Mouse (Mus musculus): ENCODE data around the gene Slc35e3.

The Slc35e3 gene

DNA sequence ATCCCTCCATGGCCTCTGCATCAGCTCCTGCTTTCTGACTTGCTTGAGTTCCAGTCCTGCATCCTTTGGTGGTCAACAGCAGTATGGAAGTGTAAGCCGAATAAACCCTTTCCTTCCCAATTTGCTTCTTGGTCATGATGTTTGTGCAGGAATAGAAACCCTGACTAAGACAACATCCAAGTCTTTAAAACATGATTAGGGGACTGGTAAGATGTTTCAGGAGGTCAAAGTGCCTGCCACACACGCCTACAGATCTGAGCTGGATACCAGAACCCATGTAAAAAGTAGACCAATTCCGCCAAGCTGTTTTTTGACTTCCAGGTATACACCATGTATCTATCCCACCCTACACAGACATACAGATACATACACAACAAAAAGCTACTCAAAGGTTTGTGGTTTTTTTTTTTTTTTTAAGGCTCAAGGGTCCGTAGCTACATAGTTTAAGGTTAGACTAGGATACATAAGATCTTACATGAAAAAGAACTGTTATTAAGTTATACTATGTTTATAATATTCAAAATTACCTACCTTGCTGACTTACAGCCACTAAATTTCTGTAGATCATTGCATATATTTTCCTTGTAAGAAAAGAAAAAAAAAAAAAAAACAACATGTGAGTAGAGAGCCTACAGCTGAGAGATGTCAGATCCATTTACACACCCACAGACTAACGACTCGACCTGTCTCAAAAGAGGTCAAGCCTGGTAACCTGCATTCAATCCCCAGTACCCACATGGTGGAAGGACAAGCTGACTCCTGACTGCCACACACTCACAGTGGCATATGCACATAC, 44.9 kb downstream of the Slc35e3 start:
- no peak for DNase-seq (ENCODE audit: extremely low spot score, low spot score)

DNA sequence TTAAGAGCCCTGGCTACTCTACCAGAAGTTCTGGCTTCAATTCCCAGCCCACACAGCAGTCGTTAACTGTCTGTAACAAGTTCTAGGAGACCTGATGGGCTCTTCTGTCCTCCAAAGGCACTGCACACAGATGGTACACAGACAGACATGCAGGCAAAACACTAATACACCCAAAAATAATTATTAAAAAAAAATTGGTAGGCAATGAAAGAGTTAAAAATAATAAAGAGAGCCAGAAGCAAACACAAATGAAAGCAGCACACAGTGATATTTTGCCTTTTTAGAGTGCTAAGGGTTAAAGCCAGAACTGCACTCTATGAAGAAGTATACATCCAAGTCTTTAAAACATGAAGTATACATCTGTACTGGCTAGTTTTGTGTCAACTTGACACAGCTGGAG, 45.7 kb downstream of the Slc35e3 start:
- no peak for DNase-seq (ENCODE audit: extremely low spot score, low spot score)

DNA sequence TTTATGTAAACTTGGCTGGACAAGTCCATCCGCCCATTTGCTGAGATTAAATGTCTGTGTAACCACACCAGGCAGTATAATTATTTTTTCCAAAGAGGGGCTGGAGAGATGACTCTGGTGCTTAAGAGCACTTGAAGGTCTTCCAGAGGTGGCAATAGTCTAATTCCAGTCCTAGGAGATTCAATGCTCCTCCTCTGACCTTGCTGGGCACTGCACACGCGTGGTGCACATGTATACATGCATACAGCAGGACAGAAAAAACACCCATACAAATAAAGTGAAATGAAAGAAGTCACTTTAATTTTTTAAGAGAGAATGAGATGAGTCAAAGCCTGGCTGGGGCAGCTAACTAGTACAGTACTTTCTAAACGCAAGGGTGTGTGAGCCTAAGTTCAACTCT, 46.3 kb downstream of the Slc35e3 start:
- DNase-seq (ENCODE audit: extremely low spot score, low spot score) = no peak

DNA sequence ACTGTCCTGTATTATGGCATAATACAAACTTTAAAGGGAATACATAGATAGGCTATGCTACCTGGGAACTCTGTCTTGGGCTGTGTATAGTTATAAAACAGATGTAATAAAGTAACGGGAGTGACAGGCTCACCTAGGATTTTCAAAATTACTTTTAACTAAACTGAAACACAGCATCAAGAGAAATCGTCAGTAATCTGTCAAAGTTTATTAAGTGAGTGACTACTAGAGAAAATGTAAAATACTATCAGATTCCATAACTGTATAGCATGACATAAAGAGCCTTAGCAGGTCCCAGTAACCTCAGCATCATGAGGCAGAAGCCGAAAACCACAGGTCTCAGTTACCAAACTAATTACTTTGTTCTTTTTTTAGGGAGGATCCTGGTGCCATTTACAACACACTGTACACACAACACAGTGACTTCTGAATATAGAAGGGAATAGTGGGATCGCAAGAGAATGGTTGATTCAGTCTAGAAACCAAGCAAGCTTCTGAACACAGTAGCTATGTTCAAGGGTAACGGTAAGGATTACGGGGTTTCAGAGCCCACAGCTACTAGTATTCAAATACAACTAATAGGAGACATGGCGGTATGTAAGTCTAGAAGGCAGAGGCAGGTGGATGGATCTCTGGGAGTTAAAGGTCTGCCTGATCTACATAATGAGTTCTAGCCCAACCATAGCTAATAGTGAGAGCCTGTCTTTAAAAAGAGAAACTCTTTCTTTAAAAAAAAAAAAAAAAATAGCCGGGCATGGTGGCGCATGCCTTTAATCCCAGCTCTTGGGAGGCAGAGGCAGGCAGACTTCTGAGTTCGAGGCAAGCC, 47.6 kb downstream of the Slc35e3 start:
- no peak for DNase-seq (ENCODE audit: extremely low spot score, low spot score)

DNA sequence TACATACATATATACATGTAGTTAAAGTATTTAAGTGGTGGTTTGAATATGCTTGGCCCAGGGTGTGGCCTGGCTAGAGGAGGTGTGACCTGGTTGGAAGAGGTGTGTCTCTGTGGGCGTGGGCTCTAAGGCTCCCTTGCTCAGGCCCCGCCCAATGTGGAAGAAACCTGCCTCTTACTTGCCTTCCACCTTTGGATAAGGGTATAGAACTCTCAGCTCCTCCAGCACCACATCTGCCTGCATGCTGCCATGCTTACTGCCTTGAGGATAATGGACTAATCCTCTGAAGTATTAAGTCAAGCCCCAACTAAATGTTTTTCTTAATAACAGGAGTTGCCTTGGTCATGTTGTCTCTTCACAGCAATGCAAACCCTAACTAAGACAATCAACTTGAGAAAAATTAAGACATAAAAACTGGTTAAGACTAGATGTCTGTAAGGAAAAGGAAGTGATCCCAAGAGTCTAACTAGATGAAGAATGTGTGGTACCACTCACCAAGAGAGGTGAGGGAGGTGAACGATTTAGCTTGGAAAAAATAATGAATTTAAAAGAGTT, 48.5 kb downstream of the Slc35e3 start:
- no peak for DNase-seq (ENCODE audit: extremely low spot score, low spot score)

DNA sequence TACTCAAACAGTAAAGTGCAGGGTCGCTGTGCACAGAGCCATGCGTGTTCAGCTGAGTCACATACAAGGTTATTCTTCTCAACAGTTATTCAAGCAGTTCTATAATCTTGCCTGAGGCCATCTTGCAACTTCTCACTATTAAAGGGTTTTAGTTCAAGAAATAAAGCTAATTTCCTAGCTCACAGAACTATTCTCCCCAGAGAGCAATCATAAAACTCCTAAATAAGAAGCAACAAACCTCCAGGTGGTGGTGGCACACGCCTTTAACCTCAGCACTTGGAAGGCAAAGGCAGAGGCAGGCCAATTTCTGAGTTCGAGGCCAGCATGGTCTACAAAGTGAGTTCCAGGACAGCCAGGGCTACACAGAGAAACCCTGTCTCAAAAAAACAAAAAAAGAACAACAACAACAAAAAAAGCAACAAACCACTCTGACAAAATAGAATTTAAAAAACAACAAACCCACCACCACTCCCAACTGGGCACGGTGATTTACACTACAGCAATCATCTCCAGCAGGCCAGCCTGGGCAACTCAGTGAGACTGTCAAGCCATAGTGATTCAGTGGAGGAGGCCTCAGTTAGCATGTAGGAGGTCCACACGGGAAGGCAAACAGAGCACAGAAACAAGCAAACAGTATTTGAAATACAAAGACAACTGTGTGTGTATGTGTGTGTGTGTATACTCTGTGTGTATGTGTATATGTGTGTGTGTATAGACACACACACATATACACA, 49.2 kb downstream of the Slc35e3 start:
- no peak for DNase-seq (ENCODE audit: extremely low spot score, low spot score)

DNA sequence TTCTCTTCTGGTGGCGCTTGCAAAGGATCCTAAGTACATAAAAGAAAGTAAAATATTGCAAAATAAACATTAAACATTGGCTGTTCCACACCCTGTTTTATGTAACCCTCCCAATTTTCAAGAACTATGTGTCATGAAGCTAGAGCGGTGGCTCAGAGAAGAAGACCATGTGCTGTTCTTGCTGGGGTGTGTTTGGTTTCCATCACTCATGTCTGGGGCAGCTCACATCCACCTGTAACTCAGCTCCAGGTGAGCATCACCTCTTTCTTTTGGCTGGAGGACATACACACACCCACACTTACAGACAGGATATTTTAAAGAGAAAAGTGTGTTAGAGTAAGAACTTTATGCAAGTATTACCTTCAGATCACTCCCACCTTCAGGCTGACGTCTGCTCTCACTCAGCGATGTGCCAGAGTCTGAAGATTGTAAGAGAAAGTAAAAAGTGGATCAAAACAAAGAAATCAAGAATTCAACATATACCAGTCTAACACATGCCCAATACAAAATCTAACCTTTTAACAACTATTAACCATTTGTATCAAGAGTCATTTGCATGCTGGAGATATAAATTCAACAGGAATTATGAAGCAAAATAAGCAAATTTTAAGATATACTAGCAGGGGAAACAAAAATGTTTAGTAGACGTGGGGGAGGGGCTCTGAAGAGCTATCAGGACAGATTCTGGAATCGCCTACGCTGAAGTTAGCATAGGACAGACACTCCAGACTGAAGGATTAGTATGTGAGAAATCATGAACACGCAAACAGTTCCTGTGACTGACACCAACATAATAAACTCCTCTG, 49.9 kb downstream of the Slc35e3 start:
- no peak for DNase-seq (ENCODE audit: extremely low spot score, low spot score)

DNA sequence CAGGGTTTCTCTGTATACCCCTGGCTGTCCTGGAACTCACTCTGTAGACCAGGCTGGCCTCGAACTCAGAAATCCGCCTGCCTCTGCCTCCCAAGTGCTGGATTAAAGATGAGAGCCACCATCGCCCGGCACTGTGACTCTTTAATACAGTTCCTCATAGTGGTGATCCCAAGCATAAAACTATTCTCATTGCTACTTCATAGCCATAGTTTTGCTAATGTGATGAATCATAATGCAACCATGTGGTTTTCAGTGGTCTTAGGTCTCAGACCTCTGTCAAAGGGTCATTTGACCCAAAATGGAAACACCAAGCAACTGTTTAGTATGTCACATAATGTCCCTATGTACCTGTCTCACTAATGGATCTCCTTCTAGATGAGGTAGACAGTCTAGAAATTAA, 50.6 kb downstream of the Slc35e3 start:
- no peak for DNase-seq (ENCODE audit: extremely low spot score, low spot score)

DNA sequence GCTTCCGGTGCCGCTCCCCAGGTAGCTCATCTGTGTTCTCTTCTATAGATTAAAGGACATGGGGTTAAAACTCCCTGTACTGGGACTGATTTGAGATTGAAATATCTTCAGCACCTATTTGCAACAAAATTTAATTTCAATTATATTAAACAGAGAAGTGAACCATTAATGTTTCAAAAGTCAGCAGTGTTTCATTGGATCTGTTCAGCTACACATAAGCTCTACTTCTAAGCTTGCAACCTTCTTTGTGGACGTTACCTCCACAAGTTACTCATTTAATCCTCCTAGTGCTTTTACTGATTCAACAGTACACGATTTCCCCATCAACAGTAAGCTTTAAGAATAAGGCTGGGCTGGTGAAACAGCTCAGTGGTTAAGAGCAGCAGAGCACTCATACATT, 51.1 kb downstream of the Slc35e3 start:
- no peak for DNase-seq (ENCODE audit: extremely low spot score, low spot score)

DNA sequence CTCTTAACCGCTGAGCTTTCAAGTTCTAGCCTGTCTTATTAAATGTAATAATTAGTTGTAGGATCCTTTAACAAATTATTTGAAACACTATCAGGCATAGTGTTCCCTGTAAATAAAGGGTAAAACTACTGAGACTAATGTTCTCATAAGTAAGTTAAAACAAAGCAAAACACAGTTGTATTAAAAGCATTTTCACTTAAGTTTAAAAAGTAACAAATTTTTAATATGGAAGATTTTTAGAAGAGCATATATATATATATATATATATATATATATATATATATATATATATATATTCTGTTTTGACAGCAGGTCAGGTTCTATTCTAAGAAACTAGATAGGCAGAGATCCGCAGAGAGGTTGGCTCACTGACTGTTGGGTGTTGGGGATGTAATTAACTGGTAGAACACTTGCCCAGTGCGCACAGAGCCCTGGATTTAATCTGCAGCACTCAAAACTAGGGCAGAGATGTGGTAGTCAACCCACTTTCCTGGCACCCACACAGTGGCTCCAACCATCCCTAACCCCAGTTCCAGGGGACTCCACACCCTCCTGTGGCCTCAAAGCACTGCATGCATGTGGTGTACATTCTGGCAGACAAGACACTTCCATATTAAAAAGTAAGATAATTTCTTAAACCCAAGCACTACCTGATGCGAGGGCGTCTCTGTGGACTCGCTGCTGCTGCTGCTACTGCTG, 51.8 kb downstream of the Slc35e3 start:
- no peak for DNase-seq (ENCODE audit: extremely low spot score, low spot score)

DNA sequence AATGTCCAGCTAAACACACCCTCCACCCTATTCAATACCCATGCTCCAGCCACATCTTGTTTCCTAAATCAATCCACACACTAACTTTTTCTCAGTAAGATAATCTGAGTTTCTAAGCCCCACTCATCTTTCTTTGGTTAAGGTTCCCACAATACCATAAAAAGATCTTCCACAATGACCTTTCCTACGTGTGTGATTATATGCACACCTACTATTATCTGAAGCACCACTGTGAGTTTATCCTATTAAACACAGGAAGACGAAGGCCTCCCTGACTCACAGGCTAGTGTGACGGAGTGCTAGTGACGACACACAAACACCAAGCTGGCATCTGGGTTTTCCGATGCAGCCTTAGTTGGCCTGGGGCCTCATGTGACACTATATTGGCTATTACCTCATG, 53.2 kb downstream of the Slc35e3 start:
- no peak for DNase-seq (ENCODE audit: extremely low spot score, low spot score)

DNA sequence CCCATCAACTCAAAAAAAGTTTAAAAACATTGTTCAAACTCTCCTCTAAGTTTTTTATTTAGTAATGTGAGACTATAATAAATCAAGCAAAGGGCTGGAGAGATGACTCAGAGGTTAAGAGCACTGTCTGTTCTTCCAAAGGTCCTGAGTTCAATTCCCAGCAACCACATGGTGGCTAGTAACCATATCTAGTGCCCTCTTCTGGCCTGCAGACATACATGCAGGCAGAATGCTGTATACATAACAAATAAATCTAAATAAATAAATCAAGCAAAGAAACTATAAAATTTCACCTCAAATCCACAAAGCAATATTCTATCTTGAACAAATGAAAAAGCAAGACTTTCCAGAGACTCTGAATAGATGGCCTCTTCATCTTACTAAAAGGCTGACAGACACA, 54.0 kb downstream of the Slc35e3 start:
- no peak for DNase-seq (ENCODE audit: extremely low spot score, low spot score)

DNA sequence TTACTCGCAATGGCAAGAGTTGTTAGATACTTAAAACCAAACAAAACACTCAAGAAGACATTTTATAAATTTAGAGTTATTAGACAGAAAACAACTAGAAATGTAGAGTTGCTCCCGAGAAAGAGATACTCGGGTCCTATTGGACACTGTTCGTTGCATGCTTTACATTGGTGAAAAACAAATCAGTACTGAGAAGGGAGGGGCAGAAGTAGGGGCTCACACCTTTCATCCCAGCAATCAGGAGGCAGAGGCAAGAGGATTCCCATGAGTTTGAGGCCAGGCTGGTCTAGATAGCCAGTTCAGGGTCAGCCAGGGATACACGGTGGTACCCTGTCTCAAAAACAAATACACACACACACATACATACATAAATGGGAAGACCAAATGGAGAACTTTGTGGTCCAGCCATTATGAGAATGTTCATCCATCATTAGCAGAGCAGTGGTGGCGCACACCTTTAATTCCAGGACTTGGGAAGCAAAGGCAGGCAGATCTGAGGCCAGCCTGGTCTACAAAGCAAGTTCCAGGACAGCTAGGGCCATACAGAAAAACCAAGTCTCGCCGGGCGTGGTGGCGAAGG, 54.7 kb downstream of the Slc35e3 start:
- DNase-seq (ENCODE audit: extremely low spot score, low spot score) = no peak

DNA sequence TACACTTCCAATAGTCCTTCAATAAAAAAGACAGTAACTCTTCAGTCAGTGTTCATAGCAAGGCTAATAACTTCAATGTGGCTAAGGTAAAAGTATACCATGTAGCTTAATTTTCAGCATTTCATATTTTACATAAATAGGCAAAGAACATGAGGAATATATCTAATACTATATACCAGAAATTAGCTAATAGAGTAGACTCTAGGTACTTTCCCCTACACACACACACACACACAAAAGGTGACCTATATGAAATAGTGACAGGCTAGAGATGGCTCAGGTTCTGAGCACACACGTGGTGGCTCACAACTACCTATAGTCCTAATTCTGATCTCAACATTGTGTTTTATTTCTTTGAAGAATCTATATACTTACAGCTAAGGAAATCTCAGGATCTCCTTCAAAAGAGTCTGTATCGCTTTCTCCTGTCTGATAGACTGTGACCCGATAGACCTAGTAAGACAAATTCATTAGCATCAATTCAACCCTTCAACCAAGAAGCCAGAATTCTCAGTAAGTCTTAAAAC, 55.3 kb downstream of the Slc35e3 start:
- DNase-seq (ENCODE audit: extremely low spot score, low spot score) = no peak

DNA sequence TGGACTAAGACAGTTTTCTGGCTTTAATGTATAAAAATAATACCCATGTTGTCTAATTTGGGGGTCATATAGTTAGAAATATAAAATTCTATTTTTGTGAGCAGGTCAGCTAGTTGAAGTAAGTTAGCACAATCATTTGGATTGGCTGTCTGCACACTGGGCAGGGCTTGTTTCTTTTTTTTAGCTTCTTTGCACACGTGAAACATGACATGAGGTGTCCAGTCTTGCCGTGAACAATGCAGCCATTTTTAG, 56.1 kb downstream of the Slc35e3 start:
- no peak for DNase-seq (ENCODE audit: extremely low spot score, low spot score)

DNA sequence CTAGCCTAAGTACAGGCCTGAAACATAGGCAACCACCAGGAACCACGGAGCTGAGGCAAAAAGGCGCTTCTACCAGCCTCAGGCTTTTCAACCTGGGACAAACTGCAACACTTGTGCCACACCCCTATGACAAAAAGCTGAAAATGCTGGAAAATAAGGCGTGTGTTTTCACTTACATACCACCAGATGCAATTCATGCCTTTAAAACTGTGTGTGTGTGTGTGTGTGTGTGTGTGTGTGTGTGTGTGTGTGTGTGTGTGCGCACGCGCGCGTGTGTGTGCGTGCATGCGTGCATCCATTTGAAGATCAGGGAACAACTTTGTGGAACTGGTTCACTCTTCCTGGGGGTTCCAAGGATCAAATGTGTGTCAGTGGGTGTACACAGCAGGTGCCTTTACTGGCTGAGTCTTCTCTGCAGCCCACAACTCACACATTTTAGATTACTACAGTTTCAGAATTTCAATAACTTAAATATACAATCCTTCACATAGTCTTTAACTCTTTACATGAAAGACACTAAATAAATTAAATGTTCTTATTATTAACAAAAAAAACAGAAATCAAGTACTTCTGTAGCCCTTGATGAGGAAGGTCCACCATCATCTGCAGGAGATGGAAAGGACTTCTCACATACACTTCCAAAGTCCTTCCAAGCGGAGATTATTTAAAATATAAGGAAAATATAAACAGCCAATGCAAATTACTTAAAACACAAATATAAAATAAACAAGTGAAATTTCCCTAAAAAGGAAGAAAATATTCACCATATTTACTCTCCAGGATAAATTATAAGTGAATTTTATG, 56.7 kb downstream of the Slc35e3 start:
- no peak for DNase-seq (ENCODE audit: extremely low spot score, low spot score)

DNA sequence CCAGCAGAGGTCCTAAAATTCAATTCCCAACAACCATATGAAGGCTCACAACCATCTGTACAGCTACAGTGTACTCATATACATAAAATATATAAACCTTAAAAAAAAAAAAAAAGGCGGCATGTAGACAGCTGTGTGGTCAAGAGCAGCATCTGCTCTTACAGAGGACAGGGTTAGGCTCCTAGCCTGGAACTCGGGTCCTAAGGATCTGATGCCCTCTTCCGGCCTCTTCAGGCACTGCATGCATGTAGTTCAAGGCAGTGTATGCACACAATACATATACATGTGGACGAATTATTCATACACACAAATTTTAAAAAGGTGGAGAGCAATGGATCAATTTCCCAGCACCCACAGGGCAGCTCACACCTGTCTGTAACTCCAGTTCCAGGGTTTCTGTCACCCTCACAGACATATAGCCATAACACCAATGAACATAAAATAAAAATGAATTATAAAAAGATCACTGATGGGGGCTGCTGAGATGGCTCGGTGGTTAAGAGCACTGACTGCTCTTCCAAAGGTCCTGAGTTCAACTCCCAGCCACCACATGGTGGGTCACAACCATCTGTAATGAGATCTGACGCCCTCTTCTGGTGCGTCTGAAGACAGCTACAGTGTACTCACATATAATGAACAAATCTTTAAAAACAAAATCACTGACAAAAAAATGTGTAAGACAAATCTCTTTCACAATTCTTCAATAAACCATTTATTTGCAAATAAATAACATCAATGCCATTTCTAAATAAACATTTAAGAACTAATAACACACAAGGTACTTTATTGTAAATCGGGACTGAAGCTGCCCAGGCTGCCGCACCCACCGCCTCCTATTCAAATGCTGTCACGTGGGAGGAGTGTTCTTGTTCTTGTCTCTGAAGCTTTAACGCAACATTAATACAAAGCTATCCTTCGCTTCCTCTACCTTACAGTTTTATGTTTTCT, 57.7 kb downstream of the Slc35e3 start:
- peak; percentile 39 for DNase-seq (ENCODE audit: extremely low spot score, low spot score)

DNA sequence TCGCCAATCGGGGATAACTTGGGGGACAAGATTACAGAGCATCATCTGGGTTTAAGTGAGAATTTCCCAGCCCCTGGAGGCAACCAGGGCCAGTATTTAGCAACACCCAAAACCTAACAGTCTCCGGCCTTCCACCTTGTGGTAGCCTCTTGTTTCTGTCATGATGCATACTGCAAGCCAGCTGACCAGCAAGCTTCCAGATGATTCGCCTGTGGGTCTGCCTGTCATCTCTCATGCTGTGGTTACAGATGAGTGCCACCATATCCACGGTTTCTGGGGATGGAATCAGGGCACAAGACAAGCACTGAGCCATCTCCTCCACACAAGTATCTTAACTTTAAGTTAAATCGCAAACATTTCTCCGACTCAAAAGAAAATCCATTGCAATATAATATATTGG, 58.6 kb downstream of the Slc35e3 start:
- no peak for DNase-seq (ENCODE audit: extremely low spot score, low spot score)

All from neural tube, embryonic 10.5 days (tissue).